Comparison of ENCODE assay signal across 24 mouse cellular contexts in the genomic region with DNA sequence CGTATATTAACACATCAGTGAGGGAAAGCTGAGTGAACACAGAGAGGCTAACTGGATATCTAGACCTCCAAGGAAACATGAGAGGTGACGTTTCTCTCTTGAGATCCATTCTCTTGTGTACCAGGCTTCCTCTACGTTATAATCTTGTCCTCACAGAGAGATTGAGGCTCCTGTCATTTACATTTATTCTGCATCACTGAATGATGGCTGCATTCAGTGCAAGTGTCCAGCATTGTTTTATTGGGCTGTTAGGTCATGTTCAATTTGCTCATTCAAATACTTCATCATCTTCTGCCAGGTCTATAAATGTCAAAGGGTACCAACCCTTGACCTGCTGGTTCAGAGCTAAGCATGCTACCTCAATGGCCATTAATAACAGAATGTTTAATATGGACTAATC.
"Had no signal": no experiment of that assay in that cellular context is flagged by ENCODE, and none has a peak within 500 bp of the region (broad histone marks: within the 10 kb centered on the region; RNA-seq: fewer than 3 reads in every experiment).

No protein-coding gene starts in this region.

- H3K9me3 ChIP-seq: embryonic facial prominence, embryonic 10.5 days; embryonic facial prominence, embryonic 15.5 days; forebrain, embryonic 13.5 days; forebrain, embryonic 15.5 days had no signal

- H3K4me2 ChIP-seq: embryonic facial prominence, embryonic 12.5 days; embryonic facial prominence, embryonic 13.5 days; embryonic facial prominence, embryonic 15.5 days; forebrain, embryonic 12.5 days; forebrain, embryonic 13.5 days; forebrain, embryonic 15.5 days had no signal

- DNase-seq: cerebellum, adult 8-10 months; cerebellum, postnatal 14 days; cerebellum, postnatal 36 days; embryo, embryonic 11 days; forebrain, postnatal 0 days; gastrocnemius, adult 2 months; gastrocnemius, postnatal 10 days; gastrocnemius, postnatal 14 days; gastrocnemius, postnatal 25 days; gastrocnemius, postnatal 36 days; heart, adult 11 months; heart, adult 18-20 months; heart, adult 2 months had no signal

- H3K4me3 ChIP-seq: embryonic facial prominence, embryonic 10.5 days; embryonic facial prominence, embryonic 12.5 days; embryonic facial prominence, embryonic 13.5 days; embryonic facial prominence, embryonic 15.5 days; erythroblast, embryonic 14.5 days; forebrain, embryonic 10.5 days; forebrain, embryonic 12.5 days; forebrain, embryonic 13.5 days; forebrain, embryonic 15.5 days; gastrocnemius, adult 2 months; heart, adult 2 months had no signal

- H3K27ac ChIP-seq: embryonic facial prominence, embryonic 10.5 days; embryonic facial prominence, embryonic 12.5 days; embryonic facial prominence, embryonic 13.5 days; embryonic facial prominence, embryonic 15.5 days; forebrain, embryonic 10.5 days; forebrain, embryonic 12.5 days; forebrain, embryonic 13.5 days; forebrain, embryonic 15.5 days; gastrocnemius, adult 2 months; heart, adult 2 months had no signal

- ATAC-seq: forebrain, embryonic 13.5 days; forebrain, embryonic 14.5 days; forebrain, embryonic 15.5 days; forebrain, embryonic 16.5 days; forebrain, postnatal 0 days had no signal

- H3K4me1 ChIP-seq: embryonic facial prominence, embryonic 10.5 days; embryonic facial prominence, embryonic 12.5 days; embryonic facial prominence, embryonic 15.5 days; forebrain, embryonic 10.5 days; forebrain, embryonic 12.5 days had no signal

- H3K36me3 ChIP-seq: embryonic facial prominence, embryonic 10.5 days; embryonic facial prominence, embryonic 12.5 days; embryonic facial prominence, embryonic 13.5 days; embryonic facial prominence, embryonic 15.5 days; forebrain, embryonic 10.5 days; forebrain, embryonic 12.5 days; forebrain, embryonic 15.5 days had no signal

- H3K9ac ChIP-seq: embryonic facial prominence, embryonic 12.5 days; embryonic facial prominence, embryonic 13.5 days; embryonic facial prominence, embryonic 15.5 days; forebrain, embryonic 12.5 days; forebrain, embryonic 13.5 days; forebrain, embryonic 15.5 days; forebrain, postnatal 0 days had no signal

- H3K27me3 ChIP-seq: embryonic facial prominence, embryonic 12.5 days; embryonic facial prominence, embryonic 13.5 days; embryonic facial prominence, embryonic 15.5 days; forebrain, embryonic 12.5 days; forebrain, embryonic 13.5 days; forebrain, embryonic 15.5 days had no signal
